Comparison of ENCODE assay signal across 21 mouse cellular contexts in genomic region chr2:79717846-79718245, GRCm38 (mm10). TPM values are rescaled to one million over a fixed set of nuclear protein-coding genes. Genes with fewer than 3 reads are reported as not detected.
A peak's percentile ranks its signal among the peaks of the same experiment; 100 is the strongest.
DNase-seq lines count a peak whose midpoint lies in the region; ATAC-seq and TF ChIP-seq lines count a peak whose summit lies in the region.
"Had no signal": no experiment of that assay in that cellular context is flagged by ENCODE, and none has a peak within 500 bp of the region (broad histone marks: within the 10 kb centered on the region; RNA-seq: fewer than 3 reads in every experiment).

No protein-coding gene starts in this region.

- H3K9ac ChIP-seq in midbrain, embryonic 11.5 days (ENCODE audit: low read length) = no peak overlapping the region
- H3K9ac ChIP-seq in midbrain, postnatal 0 days (replicated peaks; ENCODE audit: low read length, poor library complexity, severe bottlenecking) = no peak overlapping the region
- H3K9ac ChIP-seq: embryonic facial prominence, embryonic 12.5 days; forebrain, embryonic 13.5 days; forebrain, embryonic 15.5 days; forebrain, postnatal 0 days had no signal

- H3K36me3 ChIP-seq in midbrain, embryonic 11.5 days (ENCODE audit: control insufficient read depth, insufficient read depth, low read length) = no peaks in the 10 kb centered on the region
- H3K36me3 ChIP-seq in midbrain, postnatal 0 days (ENCODE audit: insufficient read depth, low read length) = no peaks in the 10 kb centered on the region
- H3K36me3 ChIP-seq: embryonic facial prominence, embryonic 10.5 days; embryonic facial prominence, embryonic 12.5 days; forebrain, embryonic 15.5 days had no signal

- no peaks in the 10 kb centered on the region for H3K27me3 ChIP-seq in midbrain, embryonic 11.5 days (ENCODE audit: control insufficient read depth, insufficient read depth, low read length)
- H3K27me3 ChIP-seq in midbrain, postnatal 0 days (ENCODE audit: insufficient read depth, low read length) = no peaks in the 10 kb centered on the region
- H3K27me3 ChIP-seq: embryonic facial prominence, embryonic 12.5 days; forebrain, embryonic 13.5 days; forebrain, embryonic 15.5 days had no signal

- H3K4me3 ChIP-seq in midbrain, embryonic 11.5 days (ENCODE audit: low read depth, low read length) = no peak overlapping the region
- no peak overlapping the region for H3K4me3 ChIP-seq in midbrain, postnatal 0 days (ENCODE audit: low read depth, low read length)
- H3K4me3 ChIP-seq: embryonic facial prominence, embryonic 10.5 days; embryonic facial prominence, embryonic 12.5 days; forebrain, embryonic 13.5 days; forebrain, embryonic 15.5 days had no signal

- peak; percentile 45 for DNase-seq in adrenal gland, adult 2 months
- DNase-seq in adrenal gland, postnatal 4 days (ENCODE audit: low spot score in 2 of 2) = no peak
- peak; percentile 5 for DNase-seq in adrenal gland, postnatal 14 days
- no peak for DNase-seq in adrenal gland, adult 8-10 months
- DNase-seq in midbrain, embryonic 11.5 days (ENCODE audit: low spot score, missing footprints) = peak; percentile 75
- no peak for DNase-seq in midbrain, postnatal 0 days (ENCODE audit: low spot score)
- peak; percentile 9 to 45 for DNase-seq in adrenal gland, postnatal 36 days
- DNase-seq in neural tube, embryonic 10.5 days (ENCODE audit: extremely low spot score, low spot score) = no peak
- DNase-seq: cerebellum, adult 11-12 months; cerebellum, adult 2 months; cerebellum, adult 9-10 months; cerebellum, postnatal 25 days; forebrain, postnatal 0 days had no signal

- TF ChIP-seq CTCF in midbrain, postnatal 0 days (IDR thresholded peaks at IDR 0.05) = no peak

- no peak overlapping the region for H3K4me2 ChIP-seq in midbrain, embryonic 11.5 days
- H3K4me2 ChIP-seq in midbrain, postnatal 0 days (ENCODE audit: low read depth, low read length, poor library complexity, severe bottlenecking) = no peak overlapping the region
- H3K4me2 ChIP-seq: embryonic facial prominence, embryonic 12.5 days; forebrain, embryonic 13.5 days; forebrain, embryonic 15.5 days had no signal

- no peak overlapping the region for H3K27ac ChIP-seq in midbrain, embryonic 11.5 days (ENCODE audit: low read depth, low read length)
- H3K27ac ChIP-seq in midbrain, postnatal 0 days (ENCODE audit: low read depth, low read length) = no peak overlapping the region
- H3K27ac ChIP-seq: embryonic facial prominence, embryonic 10.5 days; embryonic facial prominence, embryonic 12.5 days; forebrain, embryonic 13.5 days; forebrain, embryonic 15.5 days had no signal

- no peaks in the 10 kb centered on the region for H3K9me3 ChIP-seq in midbrain, embryonic 11.5 days (ENCODE audit: control insufficient read depth, low read length)
- no peaks in the 10 kb centered on the region for H3K9me3 ChIP-seq in midbrain, postnatal 0 days (ENCODE audit: low read length)
- H3K9me3 ChIP-seq: embryonic facial prominence, embryonic 10.5 days; embryonic facial prominence, embryonic 12.5 days; forebrain, embryonic 13.5 days; forebrain, embryonic 15.5 days had no signal

- no peaks in the 10 kb centered on the region for H3K4me1 ChIP-seq in midbrain, embryonic 11.5 days (ENCODE audit: control insufficient read depth, insufficient read depth, low read length)
- no peaks in the 10 kb centered on the region for H3K4me1 ChIP-seq in midbrain, postnatal 0 days (ENCODE audit: insufficient read depth, low read length)
- H3K4me1 ChIP-seq: embryonic facial prominence, embryonic 10.5 days; forebrain, embryonic 15.5 days had no signal

- ATAC-seq in midbrain, embryonic 11.5 days (ENCODE audit: low FRiP score) = no peak
- no peak for ATAC-seq in midbrain, postnatal 0 days (ENCODE audit: low FRiP score)
- ATAC-seq: forebrain, embryonic 13.5 days; forebrain, embryonic 15.5 days; forebrain, postnatal 0 days had no signal

RNA-seq across cellular contexts. Expression of gene Ppp1r1c, which starts 10.3 kb away (rescaled TPM):
- total RNA-seq in adrenal gland, adult 2 months (2021) = not detected
- not detected in 2 replicates for polyA plus RNA-seq in adrenal gland, adult 2 months (2012; rRNA removed)
- total RNA-seq in adrenal gland, postnatal 4 days (2021) = under 1 TPM in 1 of 2 experiments, not detected in 1; 0.11 TPM
- total RNA-seq in adrenal gland, postnatal 14 days (2021) = not detected in 2 replicates
- not detected for total RNA-seq in adrenal gland, adult 8-10 months (2022)
- polyA plus RNA-seq in midbrain, embryonic 11.5 days (2014; fragmentation: Nextera tagmentation; extraction: Ambion mirVana) = 1.4 and 2.1 TPM in 2 replicates
- 3.7 and 7.4 TPM in 2 replicates for total RNA-seq in midbrain, postnatal 0 days (2014; rRNA removed)
- polyA plus RNA-seq in midbrain, postnatal 0 days (2015; fragmentation: Nextera tagmentation; extraction: Ambion mirVana) = 3.0 and 3.9 TPM in 2 replicates
- total RNA-seq in adrenal gland, postnatal 36 days (2021) = not detected
- total RNA-seq: ES-E14, MEL had no signal
- polyA plus RNA-seq: C2C12; cortical plate, adult 2 months had no signal

Comparison
In these comparisons a context has a peak if more than half of its experiments do, and no peak if none do; other contexts are left out.
1. DNase-seq: peak in adrenal gland, adult 2 months (single experiment), adrenal gland, postnatal 14 days (single experiment), midbrain, embryonic 11.5 days (single experiment) and adrenal gland, postnatal 36 days (2 of 2); none in adrenal gland, postnatal 4 days (0 of 2), adrenal gland, adult 8-10 months (single experiment), midbrain, postnatal 0 days (single experiment) and neural tube, embryonic 10.5 days (single experiment).